Mouse (Mus musculus) urinary bladder, postnatal 4 days (tissue): ENCODE data around the gene Abca2.
A peak's percentile ranks its signal among the peaks of the same experiment; 100 is the strongest.
"Not testable (repeated sequence)": the region's sequence is repeated elsewhere in the genome, so short reads cannot be mapped to it uniquely, and the experiment has no call there.

Experiments used
- DNase-seq, 2 experiments: peaks; one replicate each; pipeline ENCODE4 v3.0.0; 2021 to 2022; ENCODE audit warnings: low spot score in 2 of 2

Gene Abca2

DNA sequence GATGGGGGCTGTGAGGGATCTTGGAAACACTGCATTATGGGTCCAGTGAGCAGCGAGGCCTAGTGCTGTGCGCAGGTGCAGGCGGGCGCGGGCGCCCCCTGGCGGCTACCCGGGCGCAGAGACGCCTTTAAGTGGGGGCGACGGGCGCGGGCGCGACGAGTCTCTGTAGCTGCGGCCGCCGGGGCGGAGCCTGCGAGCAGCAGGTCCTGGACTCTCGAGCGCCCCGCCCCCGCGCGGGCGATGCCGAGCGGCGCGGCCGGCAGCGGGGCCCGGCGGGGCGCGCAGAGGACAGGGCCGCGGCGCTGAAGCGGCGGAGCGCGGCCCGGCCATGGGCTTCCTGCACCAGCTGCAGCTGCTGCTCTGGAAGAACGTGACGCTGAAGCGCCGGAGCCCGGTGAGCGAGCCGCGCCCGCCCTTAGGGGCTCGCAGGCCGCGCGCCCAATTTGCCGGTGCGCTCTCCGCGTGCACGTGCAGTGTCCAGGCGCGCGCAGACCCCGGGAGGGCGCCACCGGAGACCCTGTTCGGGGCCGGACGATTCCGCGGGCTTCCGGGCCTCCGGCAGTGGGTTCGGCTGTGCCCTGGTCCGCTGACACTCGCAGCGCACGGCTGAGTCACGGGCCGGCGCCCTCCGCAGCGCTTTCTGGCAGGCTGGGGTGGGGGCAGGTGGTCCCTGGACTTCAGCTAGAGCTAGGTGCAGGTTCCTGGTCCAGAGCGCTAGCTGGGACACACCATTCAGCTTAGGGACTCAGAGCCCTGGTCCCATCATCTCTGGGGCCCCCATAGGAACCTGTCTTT, at the start of gene Abca2:
TSS of gene Abca2 (plus strand) at position 262 of the 795 bp plus-strand sequence.
- DNase-seq: peak; percentile 92

DNA sequence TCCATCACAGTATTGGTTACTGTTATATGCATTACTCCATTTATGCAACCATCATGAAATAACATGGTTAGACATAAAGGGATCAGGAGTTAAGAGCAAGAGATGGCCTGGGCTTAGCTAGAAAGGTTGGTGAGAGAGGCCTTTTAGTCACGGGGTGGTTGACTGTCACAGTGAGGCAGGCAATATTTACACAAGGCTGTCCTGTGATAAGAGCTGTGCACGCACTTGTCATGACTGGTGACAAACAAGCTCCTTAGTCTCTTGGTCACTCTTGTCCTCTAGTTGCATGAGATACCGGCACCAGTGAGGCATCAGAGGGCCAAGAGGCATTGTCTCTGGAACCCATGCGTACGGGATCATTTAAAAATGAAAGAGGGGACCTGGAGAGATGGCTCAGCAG, 44.0 kb upstream of the Abca2 start:
- DNase-seq: no peak

- no peak for DNase-seq
These were observed 37.2 kb upstream of the Abca2 start for GRCm38 (mm10) chr2:25391266-25391665.

DNA sequence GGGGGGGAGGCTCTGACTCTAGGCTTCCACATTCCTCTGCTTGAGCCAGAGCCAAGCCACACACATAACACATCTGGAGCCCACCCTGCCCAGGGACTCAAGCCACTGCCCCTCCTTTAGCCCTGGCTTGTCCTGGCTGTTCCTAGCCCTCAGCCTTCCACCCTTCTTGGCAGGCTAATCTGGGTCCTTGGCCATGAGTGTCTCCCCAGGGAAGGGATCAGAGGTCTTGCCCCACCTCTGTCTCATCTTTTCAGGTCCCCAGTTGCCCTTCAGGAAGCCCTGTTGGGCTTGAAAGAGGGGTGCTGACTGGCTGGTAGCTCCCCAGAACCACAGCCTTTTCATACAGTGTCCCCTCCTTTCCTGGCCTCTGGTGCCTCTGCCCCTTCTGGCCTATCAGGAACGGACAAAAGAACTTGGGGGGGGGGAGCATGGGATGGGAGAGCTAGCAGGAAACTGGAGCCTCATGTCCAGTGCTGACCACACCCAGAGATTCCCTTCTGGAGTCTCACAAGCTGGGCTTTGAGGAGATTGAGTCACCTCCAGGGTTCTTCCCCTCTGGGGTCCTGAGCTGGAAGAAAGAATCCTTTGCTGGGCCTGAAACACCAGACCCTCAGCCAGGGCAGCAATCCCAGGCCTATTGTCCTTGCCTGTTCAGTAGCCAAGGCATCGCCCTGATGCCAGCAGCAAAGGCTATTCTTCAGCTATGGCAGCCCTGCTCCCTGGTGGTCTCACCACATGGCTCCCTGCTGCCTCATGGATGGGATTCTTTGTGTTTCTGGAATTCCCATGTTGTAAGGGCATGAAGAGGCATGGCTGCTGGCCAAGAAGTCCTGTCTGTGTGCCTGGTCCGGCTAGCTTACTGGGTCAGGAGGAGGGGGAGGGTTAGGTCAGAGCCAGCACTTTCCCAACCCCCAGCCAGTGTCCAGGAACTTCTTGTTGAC, 34.0 kb upstream of the Abca2 start:
- DNase-seq: peak in 1 of 2 experiments; percentile 70

DNA sequence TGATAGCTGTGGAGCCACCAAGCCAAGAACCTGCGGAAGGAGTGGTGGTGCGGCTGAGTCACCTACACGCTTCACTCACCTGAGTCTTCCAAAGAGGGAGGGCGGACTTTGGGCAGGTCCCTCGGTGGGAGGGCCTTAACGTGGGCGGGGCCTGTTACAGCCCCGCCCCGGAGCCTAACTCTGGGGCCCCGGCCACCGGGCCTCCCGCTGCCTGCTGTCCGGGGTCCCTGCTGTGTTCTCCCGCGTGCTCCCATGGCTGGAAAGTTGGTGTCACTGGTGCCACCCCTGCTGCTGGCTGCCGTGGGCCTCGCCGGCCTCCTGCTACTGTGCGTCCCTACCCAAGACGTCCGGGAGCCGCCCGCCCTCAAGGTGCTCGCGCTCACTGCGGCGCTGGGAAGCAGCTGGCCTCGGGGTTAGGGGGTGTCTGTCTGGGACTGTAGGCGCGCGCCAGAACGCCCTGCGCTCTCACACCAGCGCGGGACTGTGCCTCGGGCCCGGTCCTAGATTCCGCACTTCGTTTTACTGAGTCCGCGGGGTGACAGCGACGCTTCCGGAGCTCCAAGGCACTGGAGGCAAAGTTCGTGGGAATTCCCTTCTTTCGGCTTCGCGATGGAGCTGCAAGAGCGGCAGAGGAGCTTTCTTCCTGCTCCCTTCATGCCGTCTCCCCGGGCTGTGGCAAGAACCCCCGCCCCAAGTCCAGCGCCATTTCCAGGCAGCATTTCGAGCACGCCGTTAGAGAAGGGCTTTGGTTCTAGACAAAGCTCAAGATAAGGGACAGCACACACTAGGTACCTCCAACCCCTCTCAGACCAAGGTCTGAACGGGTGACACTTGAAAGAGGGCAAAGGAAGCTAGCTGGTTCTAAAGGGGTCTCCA, 32.5 kb upstream of the Abca2 start, which contains the start of gene Entpd2:
TSS of gene Entpd2 (plus strand) at position 154 of the 876 bp plus-strand sequence.
- peak in 1 of 2 experiments; percentile 38 for DNase-seq

- DNase-seq: no peak
These were observed 31.9 kb upstream of the Abca2 start for GRCm38 (mm10) chr2:25396597-25396983.

- no peak for DNase-seq
These were observed 31.5 kb upstream of the Abca2 start for GRCm38 (mm10) chr2:25397010-25397409.

DNA sequence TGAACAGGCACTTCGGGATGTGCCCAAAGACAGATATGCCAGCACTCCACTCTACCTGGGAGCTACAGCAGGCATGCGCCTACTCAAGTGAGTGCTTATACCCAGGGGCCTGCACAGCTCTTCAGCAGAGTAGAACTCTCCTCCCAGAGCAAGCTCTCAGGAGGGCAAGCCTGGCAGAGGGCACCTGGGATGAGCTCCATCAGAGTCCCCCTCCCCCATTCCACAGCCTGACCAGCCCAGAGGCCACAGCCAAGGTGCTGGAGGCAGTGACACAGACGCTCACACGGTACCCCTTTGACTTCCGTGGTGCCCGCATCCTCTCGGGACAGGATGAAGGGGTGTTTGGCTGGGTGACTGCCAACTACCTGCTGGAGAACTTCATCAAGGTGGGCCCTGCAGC, 30.4 kb upstream of the Abca2 start:
- no peak for DNase-seq

DNA sequence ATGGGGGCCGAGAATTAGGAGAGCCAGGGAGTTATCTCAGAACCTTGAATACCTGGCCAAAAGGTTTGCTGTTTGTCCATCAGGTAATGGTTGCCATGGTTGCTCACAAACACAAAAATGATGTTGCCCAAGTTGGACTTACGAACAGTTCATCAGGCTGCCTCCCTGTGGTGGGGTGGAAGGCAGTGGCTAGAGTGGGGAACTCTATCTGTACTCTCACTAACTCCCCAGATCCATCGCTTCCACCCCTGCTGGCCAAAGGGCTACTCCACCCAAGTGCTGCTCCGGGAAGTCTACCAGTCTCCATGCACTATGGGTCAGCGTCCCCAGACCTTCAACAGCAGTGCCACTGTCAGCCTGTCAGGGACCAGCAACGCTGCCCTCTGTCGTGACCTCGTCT, 29.5 kb upstream of the Abca2 start, which contains the start of gene Npdc1:
TSS of gene Npdc1 (plus strand) at position 301 of the 400 bp plus-strand sequence.
- no peak for DNase-seq

GRCm38 (mm10) chr2:25400291-25400690, 28.2 kb upstream of the Abca2 start:
- DNase-seq: no peak

DNA sequence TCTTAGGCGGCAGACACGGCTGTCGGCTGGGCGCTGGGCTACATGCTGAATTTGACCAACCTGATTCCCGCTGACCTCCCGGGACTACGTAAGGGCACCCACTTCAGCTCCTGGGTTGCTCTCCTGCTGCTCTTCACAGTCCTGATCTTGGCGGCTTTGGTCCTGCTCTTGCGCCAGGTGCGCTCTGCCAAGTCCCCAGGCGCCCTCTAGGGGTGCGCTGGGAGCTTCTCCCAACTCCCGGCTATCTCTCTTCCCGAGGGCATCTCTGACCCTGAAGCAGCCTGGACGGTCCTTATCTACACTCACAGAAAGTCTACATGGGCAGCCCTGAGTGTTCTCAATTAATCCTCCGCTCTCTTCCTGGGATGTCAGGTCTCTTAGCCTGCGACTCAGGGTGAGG, 27.7 kb upstream of the Abca2 start:
- DNase-seq: peak in 1 of 2 experiments; percentile 60

- DNase-seq: peak; percentile 54 to 82
These were observed 26.0 kb upstream of the Abca2 start for GRCm38 (mm10) chr2:25402377-25402971.

DNA sequence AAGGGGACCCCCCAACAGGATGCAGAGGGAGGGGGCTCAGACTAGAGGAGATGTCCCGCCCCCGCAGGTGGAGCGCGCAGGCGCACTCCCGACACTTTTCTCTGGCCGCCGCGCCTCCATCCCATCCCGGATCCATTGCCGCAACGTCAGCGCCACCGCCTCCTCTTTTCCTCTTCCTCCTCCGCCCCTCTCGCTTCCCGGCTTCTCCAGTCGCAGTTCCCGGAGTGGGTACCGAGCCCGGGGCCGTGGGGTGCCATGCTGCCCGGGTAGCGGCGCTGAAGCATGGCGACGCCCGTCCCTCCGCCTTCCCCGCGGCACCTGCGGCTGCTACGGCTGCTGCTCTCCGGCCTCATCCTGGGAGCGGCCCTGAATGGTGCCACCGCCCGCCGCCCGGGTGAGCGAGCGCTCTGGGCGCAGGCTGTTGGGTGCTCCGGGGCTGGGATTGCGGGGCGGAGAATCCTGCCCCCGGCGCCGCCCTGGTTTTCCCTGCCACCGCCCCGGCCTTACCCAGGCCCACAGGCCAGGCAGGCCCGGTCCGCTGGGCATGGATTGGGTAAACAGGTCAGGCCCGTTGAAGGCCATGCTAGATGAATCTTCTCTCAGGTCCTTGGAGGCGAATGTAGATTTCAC, 25.4 kb upstream of the Abca2 start:
- peak; percentile 46 to 70 for DNase-seq

DNA sequence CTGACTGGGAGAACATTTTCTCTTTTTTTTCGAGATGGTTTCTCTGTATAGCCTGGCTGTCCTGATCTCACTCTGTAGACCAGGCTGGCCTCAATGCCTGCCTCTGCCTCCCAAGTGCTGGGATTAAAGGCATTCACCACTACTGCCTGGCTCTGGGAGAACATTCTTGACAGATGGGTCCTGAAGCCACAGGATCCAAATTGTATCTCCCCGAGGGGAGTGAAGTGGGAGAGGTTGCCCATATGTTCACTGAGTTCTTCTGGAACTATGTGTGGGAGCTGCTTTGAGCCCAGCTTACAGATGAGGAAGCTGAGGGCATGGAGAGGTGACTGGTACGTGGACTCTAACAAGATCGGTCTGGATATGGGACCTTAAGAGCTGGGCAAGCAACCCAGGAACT, 24.5 kb upstream of the Abca2 start:
- no peak for DNase-seq

GRCm38 (mm10) chr2:25408908-25409307, 19.6 kb upstream of the Abca2 start:
- peak in 1 of 2 experiments; percentile 53 for DNase-seq

GRCm38 (mm10) chr2:25413436-25413835, 15.1 kb upstream of the Abca2 start:
- not testable (repeated sequence) for DNase-seq

GRCm38 (mm10) chr2:25417426-25417825, 11.1 kb upstream of the Abca2 start:
- DNase-seq: no peak

GRCm38 (mm10) chr2:25421896-25422295, 6.6 kb upstream of the Abca2 start:
- DNase-seq: no peak

- no peak for DNase-seq
These were observed 5.7 kb upstream of the Abca2 start, which contains the start of gene Fut7 for GRCm38 (mm10) chr2:25422587-25423410. Gene Fut7, plus strand, starts transcription at chr2:25423267.

DNA sequence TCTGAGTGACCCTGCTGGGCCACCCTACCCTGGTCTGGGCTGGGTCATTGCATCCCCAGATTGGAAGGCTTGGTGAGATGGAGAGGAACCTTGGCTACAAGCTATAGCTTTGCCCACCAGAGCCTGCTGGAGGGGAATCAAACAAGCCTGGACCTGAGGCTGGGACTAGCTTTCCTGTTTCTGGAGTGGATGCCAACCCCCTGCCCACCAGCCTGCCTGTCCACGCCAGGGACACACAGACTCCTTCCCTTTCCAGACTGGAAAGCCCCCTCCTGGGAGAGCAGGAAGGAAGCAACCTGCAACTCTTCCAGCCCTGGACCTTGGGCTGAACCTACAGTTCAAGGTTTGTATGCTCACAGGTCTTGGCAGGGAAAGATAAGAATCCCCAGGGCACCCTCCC, 4.9 kb upstream of the Abca2 start:
- no peak for DNase-seq
